Mouse (Mus musculus) small intestine, adult 2 months (tissue): ENCODE measurements around the gene Slc25a42. TPM values are rescaled to one million over a fixed set of nuclear protein-coding genes. Genes with fewer than 3 reads are reported as not detected.
A peak's percentile ranks its signal among the peaks of the same experiment; 100 is the strongest.

Source experiments
- H3K27ac ChIP-seq: fragments of 200-500 bp; 2 replicates; pipeline ENCODE4 v1.5.1; 2012; ENCODE audit warnings: low read depth, low read length, control low read depth, inconsistent platforms; ENCODE audit not compliant: insufficient read depth
- H3K27me3 ChIP-seq: fragments of 200-500 bp; 2 replicates; pipeline ENCODE4 v1.6.1; 2012; ENCODE audit warnings: mild to moderate bottlenecking, moderate library complexity, low read length, inconsistent platforms; ENCODE audit not compliant: control insufficient read depth, insufficient read depth
- H3K36me3 ChIP-seq: fragments of 200-500 bp; 2 replicates; pipeline ENCODE4 v1.6.1; 2012; ENCODE audit warnings: mild to moderate bottlenecking, low read length, control low read depth, inconsistent platforms; ENCODE audit not compliant: control insufficient read depth, insufficient read depth
- H3K4me1 ChIP-seq: fragments of 200-500 bp; 2 replicates; pipeline ENCODE4 v1.6.1; 2012; ENCODE audit warnings: low read length, inconsistent platforms, mixed read lengths; ENCODE audit not compliant: control insufficient read depth, insufficient read depth, insufficient read length
- H3K4me3 ChIP-seq: fragments of 200-500 bp; 2 replicates; pipeline ENCODE4 v1.5.1; 2012; ENCODE audit warnings: low read depth, mild to moderate bottlenecking, control low read depth, inconsistent platforms, low read length, moderate library complexity
- CTCF ChIP-seq: fragments of 200-500 bp; IDR thresholded peaks from 2 replicates; pipeline ENCODE4 v1.5.1; 2012; ENCODE audit warnings: low read depth, mild to moderate bottlenecking, control low read depth, inconsistent platforms, low read length, moderate library complexity, mixed read lengths; ENCODE audit not compliant: insufficient replicate concordance, insufficient read length; ENCODE audit errors: extremely low read depth
- POLR2A ChIP-seq: fragments of 200-500 bp; IDR thresholded peaks from 2 replicates; pipeline ENCODE4 v1.6.1; 2012; ENCODE audit warnings: low read depth, mild to moderate bottlenecking, control low read depth, inconsistent platforms, low read length, moderate library complexity
- WGBS: fragments of 180-500 bp; shearing (Covaris S2); methylation state at CpG from one replicate; pipeline ENCODE4 v1.1.7; 2018; 5-methylcytosine and 5-hydroxymethylcytosine counted together
- polyA plus RNA-seq: library from polyadenylated mRNA; depleted of rRNA; stranded (reverse); fragments of >200 nt; gene quantifications from 2 replicates; pipeline ENCODE4 v1.2.3, GENCODE M21; 2012

Slc25a42 gene
- polyA plus RNA-seq, 1 experiment, result 23.2 TPM

- Histone ChIP-seq H3K4me1 (peaks cover 4% of the 10 kb centered on the region; the same call in 1 of the 2 replicates), H3K27ac (no peak overlapping the region), H3K36me3 (peaks cover 38% of the 10 kb centered on the region), H3K4me3 (no peak overlapping the region), H3K27me3 (no peaks in the 10 kb centered on the region)
- no peak for TF ChIP-seq CTCF
- WGBS, result 88% methylated on average over 2 of the region's 2 CpGs
Measured at GRCm38 (mm10) chr8:70237842-70238241, 25.7 kb upstream of the Slc25a42 start.

GRCm38 (mm10) chr8:70234781-70235128 is 22.6 kb upstream of the Slc25a42 start:
- peaks cover 4% of the 10 kb centered on the region; the same call in 1 of the 2 replicates for H3K4me1 ChIP-seq
- WGBS, result 1% methylated on average over 15 of the region's 15 CpGs
- H3K27ac ChIP-seq, result peak overlapping the region; percentile 7; the same call in 1 of the 2 replicates
- peaks cover 17% of the 10 kb centered on the region for H3K36me3 ChIP-seq
- peak overlapping the region; percentile 66 for H3K4me3 ChIP-seq
- no peaks in the 10 kb centered on the region for H3K27me3 ChIP-seq
- TF ChIP-seq CTCF (no peak), POLR2A (no peak)

GRCm38 (mm10) chr8:70234080-70234780 is 22.1 kb upstream of the Slc25a42 start, which contains the start of the genes Sugp2 and Armc6:
TSS of gene Sugp2 (plus strand) at chr8:70234226.
TSS of gene Armc6 (minus strand) at chr8:70234466.
- peaks cover 4% of the 10 kb centered on the region; the same call in 1 of the 2 replicates for H3K4me1 ChIP-seq
- peak within 1 kb of the TSS; percentile 66 for H3K4me3 ChIP-seq
- H3K27me3 ChIP-seq, result no peaks in the 10 kb centered on the region
- under 1% methylated on average over 67 of the region's 67 CpGs for WGBS
- H3K27ac ChIP-seq, result peak within 1 kb of the TSS; percentile 92
- peaks cover 19% of the 10 kb centered on the region for H3K36me3 ChIP-seq
- TF ChIP-seq CTCF, result no peak
- TF ChIP-seq POLR2A, result peak; percentile 34

- no peak overlapping the region for H3K27ac ChIP-seq
- 3% methylated on average over 13 of the region's 13 CpGs for WGBS
- H3K27me3 ChIP-seq, result no peaks in the 10 kb centered on the region
Measured at GRCm38 (mm10) chr8:70233606-70234005, 21.5 kb upstream of the Slc25a42 start.

GRCm38 (mm10) chr8:70230837-70231236 is 18.7 kb upstream of the Slc25a42 start:
- H3K4me1 ChIP-seq, result peaks cover 4% of the 10 kb centered on the region; the same call in 1 of the 2 replicates
- no peaks in the 10 kb centered on the region for H3K27me3 ChIP-seq
- 93% methylated on average over 9 of the region's 9 CpGs for WGBS
- H3K27ac ChIP-seq, result no peak overlapping the region
- TF ChIP-seq POLR2A (no peak), CTCF (no peak)
- H3K36me3 ChIP-seq, result 0 out of 2 replicates have a peak, but pooled peaks cover 8% of the 10 kb centered on the region
- H3K4me3 ChIP-seq, result no peak overlapping the region

More at GRCm38 (mm10) chr8:70233606-70234005, 21.5 kb upstream of the Slc25a42 start:
- peak overlapping the region; percentile 66 for H3K4me3 ChIP-seq
- peaks cover 22% of the 10 kb centered on the region for H3K36me3 ChIP-seq
- H3K4me1 ChIP-seq, result peaks cover 4% of the 10 kb centered on the region; the same call in 1 of the 2 replicates
- TF ChIP-seq CTCF, result no peak
- no peak for TF ChIP-seq POLR2A

DNA sequence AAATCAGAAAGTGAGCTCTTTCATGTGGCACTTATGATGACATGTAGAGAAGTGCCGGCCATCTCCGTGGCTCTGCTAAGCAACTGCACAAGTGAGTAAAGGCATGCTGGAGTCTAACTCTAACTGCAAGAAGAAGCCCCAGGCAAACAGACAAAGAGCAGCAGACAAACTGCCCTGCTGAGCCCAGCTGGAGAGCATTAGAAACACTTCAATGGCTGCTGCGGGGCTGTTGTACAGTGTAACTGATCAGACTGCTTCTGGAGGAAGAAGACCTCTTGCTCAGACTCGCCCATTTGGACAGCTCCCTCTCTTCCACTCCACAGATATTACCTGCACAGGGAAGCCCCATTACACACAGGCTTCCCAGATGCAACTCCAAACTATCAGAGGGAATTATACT is 15.9 kb upstream of the Slc25a42 start:
- no peaks in the 10 kb centered on the region for H3K4me1 ChIP-seq
- no peak overlapping the region for H3K4me3 ChIP-seq
- H3K36me3 ChIP-seq, result peaks cover 8% of the 10 kb centered on the region; the same call in 1 of the 2 replicates
- H3K27me3 ChIP-seq, result no peaks in the 10 kb centered on the region
- WGBS, result 89% methylated on average over 4 of the region's 4 CpGs
- TF ChIP-seq POLR2A (no peak), CTCF (no peak)
- H3K27ac ChIP-seq, result no peak overlapping the region

DNA sequence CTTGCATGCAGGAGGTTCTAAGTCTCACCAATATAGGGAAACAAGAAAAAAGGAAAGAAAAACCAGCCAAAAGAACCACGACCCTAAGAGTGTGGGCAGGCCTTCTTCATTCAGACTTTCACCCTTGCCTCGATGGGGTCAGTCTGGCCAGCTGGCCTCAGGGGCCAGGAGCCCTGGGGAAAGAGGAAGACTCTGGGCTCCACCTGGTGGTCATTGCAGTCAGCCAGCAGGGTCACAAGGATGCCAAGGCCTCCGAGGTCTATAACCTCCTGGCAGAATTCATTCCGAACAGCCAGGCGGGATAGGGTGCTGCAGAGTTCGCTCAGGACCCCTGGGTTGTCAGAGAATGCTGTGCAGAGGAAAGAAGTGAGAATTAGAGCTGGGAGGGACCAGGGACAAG is 11.2 kb upstream of the Slc25a42 start:
- H3K27ac ChIP-seq, result no peak overlapping the region

More for the DNA sequence above, 11.2 kb upstream of the Slc25a42 start:
- TF ChIP-seq CTCF, result peak; percentile 55; the same call in 1 of the 2 replicates
- TF ChIP-seq POLR2A, result no peak
- H3K27me3 ChIP-seq, result no peaks in the 10 kb centered on the region
- H3K4me3 ChIP-seq, result no peak overlapping the region
- peaks cover 3% of the 10 kb centered on the region; the same call in 1 of the 2 replicates for H3K4me1 ChIP-seq
- 50% methylated on average over 6 of the region's 6 CpGs for WGBS
- peaks cover under 1% of the 10 kb centered on the region; the same call in 1 of the 2 replicates for H3K36me3 ChIP-seq
